Mouse (Mus musculus) splenic B cell, adult 2 months (primary cell): ENCODE measurements around the gene Sept1.
A peak's percentile ranks its signal among the peaks of the same experiment; 100 is the strongest.

Experiments used
- DNase-seq: peaks from one replicate; pipeline ENCODE4 v3.0.0-alpha.2; 2011; ENCODE audit warnings: low read depth, low spot score
- H3K27me3 ChIP-seq: 2 replicates; pipeline ENCODE4 v1.6.1; 2012; ENCODE audit warnings: mild to moderate bottlenecking, low read length, moderate library complexity, mixed read lengths; ENCODE audit not compliant: control insufficient read depth, poor library complexity, insufficient read depth, severe bottlenecking
- H3K36me3 ChIP-seq: 2 replicates; pipeline ENCODE4 v1.6.1; 2012; ENCODE audit warnings: mild to moderate bottlenecking, low read length, moderate library complexity, mixed read lengths; ENCODE audit not compliant: control insufficient read depth, poor library complexity, insufficient read depth, severe bottlenecking

The Sept1 gene

GRCm38 (mm10) chr7:127232622-127233367, at the start of gene Sept1, which contains the start of gene Zfp553:
Gene Sept1 (minus strand): TSS chr7:127233130.
Gene Zfp553 (plus strand): TSS chr7:127233061.
- peak; percentile 80 for DNase-seq
- peaks cover 14% of the 10 kb centered on the region for H3K36me3 ChIP-seq
- H3K27me3 ChIP-seq: no peaks in the 10 kb centered on the region

DNA sequence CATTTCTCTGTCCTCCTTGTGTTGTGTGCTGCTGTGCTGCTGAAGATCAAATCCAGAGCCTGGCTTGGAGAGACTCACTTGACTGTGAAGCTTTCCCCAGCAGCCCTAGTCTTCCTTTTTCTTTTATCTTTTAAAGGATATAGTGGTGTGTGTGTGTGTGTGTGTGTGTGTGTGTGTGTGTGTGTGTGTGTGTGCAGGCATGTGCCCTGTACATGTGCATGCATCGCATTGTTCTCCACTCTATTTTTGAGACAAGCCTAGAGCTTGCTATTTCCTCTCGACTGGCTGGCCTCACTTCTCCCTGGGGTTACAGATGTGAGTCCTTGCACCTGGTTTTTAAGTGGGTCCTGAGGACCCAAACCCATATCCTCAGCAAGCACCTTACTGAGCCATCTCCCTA, 49.3 kb upstream of the Sept1 start:
- Histone ChIP-seq H3K36me3 (no peaks in the 10 kb centered on the region), H3K27me3 (no peaks in the 10 kb centered on the region)
- no peak for DNase-seq

DNA sequence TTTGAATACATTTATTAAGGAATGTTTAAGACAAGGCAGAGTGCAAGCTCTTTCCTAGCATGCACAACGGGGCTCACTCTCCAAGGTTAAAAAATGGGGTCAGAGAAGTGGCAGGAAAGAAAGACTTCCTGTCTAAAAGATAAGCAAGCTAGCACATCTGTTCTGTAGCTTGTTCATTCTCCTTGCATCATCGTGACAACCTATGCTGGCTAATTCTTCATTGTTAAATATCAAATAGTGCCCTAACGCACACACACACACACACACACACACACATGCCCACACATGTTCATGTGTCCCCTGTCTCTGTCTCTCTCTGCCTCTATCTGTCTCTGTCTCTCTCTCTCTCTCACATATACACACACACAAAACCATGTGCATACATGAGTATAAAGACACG, 48.2 kb upstream of the Sept1 start:
- Histone ChIP-seq H3K36me3 (no peaks in the 10 kb centered on the region), H3K27me3 (no peaks in the 10 kb centered on the region)
- DNase-seq: no peak

GRCm38 (mm10) chr7:127280092-127280491, 47.2 kb upstream of the Sept1 start:
- DNase-seq: no peak
- H3K36me3 ChIP-seq: no peaks in the 10 kb centered on the region
- H3K27me3 ChIP-seq: no peaks in the 10 kb centered on the region

DNA sequence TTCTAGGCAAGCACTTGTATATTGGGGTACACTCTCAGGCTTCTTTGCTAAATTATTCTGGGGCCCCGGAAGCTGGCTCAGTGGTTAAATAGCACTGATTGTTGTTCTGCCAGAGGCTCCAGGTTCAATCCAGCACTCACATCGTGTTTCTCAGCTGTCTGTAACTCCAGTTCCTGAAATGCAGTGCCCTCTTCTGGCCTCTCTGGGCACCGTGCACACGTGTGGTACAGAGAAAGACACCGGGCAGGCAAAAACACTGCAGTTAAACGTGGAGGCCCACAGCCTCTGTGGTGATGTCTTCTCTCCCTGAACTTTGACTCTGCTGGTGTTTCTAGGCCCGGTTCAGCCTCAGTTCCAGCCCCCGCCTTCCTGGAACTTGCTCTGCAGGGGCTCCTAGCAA, 45.4 kb upstream of the Sept1 start:
- H3K36me3 ChIP-seq: no peaks in the 10 kb centered on the region
- peak; percentile 81 for DNase-seq
- H3K27me3 ChIP-seq: no peaks in the 10 kb centered on the region

DNA sequence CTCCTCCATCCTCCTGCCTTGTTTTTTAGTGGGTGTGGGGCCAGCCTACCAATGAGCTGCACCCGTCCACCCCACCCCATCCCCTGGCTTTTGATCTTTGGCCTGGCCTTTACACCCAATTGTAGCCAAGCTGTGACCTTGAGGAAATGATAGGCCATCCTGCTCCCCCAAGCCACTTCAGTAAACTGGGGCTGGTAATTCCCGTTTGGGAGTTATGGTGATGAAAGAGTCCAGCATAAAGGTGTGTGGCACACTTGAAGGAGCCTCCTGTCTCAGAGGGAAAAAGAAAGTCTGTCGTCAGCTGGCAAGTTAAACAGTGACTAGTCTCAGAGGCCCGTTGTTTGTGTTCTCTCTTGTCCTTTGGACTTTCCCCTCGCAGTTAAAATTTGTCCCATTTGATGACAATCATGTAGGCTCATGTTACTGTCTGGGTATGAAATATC, 43.6 kb upstream of the Sept1 start:
- H3K36me3 ChIP-seq: no peaks in the 10 kb centered on the region; the same call in 1 of the 2 replicates
- H3K27me3 ChIP-seq: no peaks in the 10 kb centered on the region
- no peak for DNase-seq

DNA sequence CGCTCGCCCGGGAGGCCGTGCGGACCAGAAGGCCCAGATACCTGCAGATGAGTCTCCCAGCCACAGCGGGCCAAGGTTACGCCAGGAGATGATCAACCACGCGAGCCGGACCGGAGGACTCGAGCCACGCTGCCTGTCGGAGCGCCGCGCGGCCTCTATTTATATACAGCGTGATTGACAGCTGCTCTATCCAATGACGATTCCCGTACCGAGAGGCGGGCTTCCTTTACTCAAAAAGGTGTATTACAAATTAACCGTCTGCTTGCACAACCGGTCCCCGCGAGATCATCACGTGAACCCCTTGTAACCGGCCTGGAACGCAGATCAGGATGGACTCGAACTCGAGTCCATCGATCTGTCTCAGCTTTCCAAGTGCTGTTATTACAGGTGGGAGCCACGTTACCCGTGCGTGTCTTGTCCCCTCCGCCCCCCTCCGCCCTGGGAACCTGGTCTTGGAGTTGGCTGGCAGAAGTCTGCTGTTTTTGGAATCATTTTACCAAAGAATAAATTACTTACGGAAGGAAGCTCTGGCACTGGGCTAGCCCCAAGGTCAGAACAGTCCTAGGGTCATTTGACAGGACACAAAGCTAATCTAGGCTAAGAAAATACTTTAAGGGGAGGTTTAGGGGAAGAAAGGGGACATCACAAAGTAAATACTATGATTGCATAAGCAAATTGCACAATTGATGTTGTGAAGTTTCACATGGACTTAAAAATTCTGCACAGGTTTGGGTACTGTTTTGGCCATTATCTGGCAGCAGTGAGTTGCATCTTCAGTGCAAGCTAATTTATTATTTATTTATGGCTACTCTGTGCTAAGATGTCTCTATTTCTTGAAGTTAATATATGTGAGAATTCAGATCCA, 41.2 kb upstream of the Sept1 start, which contains the start of gene Sephs2:
Gene Sephs2, minus strand, starts transcription at position 131 of the 865 bp plus-strand sequence.
- Histone ChIP-seq H3K36me3 (peaks cover 4% of the 10 kb centered on the region; the same call in 1 of the 2 replicates), H3K27me3 (no peaks in the 10 kb centered on the region)
- peak; percentile 97 for DNase-seq

DNA sequence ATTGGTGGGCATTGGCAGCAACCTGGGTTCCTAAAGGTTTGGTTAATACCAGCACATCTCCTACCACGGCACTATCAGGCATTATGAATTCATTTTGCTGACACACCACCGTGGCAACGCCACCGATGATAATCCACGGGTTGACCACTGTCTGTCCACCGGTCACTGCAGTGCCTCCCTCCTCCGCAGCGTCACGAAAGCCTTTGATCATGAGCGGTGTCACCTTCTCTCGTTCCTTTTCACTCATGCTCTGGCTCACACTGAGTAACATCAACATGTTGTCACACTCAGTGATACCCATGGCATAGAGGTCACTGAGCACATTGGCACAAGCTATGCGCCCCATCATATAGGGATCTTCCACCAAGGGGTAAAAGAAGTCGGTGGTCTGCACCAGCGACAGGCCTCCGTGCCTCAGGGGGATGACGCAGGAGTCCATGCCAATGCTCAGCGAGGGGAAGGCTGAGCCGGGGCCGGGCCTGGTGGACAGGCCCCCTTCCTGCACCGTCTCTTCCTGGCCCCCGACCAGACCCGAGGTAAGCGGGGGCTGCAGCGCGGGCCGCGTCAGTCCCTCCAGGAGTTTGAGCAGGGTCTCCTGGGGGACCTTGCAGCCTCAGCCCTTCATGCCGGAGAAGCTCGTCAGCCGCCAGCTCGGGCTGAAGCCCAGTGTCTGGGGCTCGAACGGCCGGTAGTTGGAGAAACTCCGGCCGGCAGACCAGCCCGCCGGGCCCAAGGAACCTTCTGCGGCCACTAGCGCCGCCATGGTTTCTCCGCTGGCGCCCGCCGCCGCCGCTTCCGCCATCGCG, 40.4 kb upstream of the Sept1 start:
- H3K27me3 ChIP-seq: no peaks in the 10 kb centered on the region
- peaks cover 4% of the 10 kb centered on the region; the same call in 1 of the 2 replicates for H3K36me3 ChIP-seq
- DNase-seq: no peak

DNA sequence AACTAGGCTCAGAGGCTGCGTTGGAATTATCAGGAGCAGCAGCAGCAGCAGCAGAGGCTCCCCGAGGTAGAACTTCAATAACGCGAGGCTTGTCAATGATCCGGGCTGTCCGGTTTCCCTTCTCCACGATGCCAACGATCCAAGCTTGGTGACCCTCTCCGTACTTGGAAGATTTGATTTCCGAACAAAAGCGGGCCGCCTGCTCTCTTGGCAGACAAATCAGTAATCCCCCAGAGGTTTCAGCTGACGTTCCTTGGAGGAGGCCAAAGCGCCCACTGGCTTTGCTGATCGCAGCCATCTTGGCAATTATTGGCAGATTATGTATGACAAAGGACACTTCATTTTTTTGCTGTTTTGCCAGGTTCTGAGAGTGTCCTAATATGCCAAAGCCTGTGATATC, 39.6 kb upstream of the Sept1 start:
- peaks cover 4% of the 10 kb centered on the region; the same call in 1 of the 2 replicates for H3K36me3 ChIP-seq
- H3K27me3 ChIP-seq: no peaks in the 10 kb centered on the region
- no peak for DNase-seq

- Histone ChIP-seq H3K27me3 (no peaks in the 10 kb centered on the region), H3K36me3 (peaks cover 4% of the 10 kb centered on the region; the same call in 1 of the 2 replicates)
- no peak for DNase-seq
Measured at GRCm38 (mm10) chr7:127271093-127271492, 38.2 kb upstream of the Sept1 start.

DNA sequence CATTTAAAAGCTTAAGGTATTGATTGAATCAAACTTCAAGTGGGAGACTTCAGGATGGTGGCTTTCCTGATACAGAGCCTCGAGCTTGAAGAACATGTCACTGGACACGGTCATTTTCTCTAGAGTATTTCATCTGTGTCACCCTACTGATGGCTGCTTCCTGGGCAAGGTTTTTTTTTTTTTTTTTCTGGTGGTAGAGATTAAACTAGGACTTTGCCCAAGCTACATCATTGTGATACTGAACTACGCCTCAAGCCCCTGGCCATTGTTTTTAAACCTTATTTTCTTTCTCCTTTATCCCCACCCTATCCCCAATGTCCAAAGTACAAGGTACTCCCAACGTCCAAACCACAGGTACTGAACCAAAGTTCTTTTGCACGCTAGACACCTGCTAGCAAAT, 37.7 kb upstream of the Sept1 start:
- Histone ChIP-seq H3K36me3 (peaks cover 4% of the 10 kb centered on the region; the same call in 1 of the 2 replicates), H3K27me3 (no peaks in the 10 kb centered on the region)
- no peak for DNase-seq

DNA sequence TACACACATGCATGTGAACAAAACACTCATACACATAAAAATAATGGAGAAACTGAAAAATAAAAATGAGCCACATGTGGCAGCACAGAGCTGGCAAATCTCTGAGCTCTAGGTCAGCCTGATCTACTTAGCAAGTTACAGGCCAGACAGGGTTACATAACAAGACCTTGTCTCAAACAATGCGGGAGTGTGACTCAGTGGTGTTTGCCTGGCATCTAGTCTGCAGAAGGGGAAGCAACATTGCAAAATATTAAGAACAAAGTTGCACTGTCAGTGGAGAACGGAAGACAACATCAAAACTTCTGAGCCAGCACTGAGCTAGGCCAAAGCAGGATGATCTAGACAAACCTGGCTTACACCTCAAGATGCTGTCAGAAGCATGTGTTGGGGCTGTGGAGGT, 37.3 kb upstream of the Sept1 start:
- H3K36me3 ChIP-seq: peaks cover 4% of the 10 kb centered on the region; the same call in 1 of the 2 replicates
- DNase-seq: no peak
- H3K27me3 ChIP-seq: no peaks in the 10 kb centered on the region

- Histone ChIP-seq H3K27me3 (no peaks in the 10 kb centered on the region), H3K36me3 (no peaks in the 10 kb centered on the region)
- no peak for DNase-seq
Measured at GRCm38 (mm10) chr7:127263526-127263925, 30.6 kb upstream of the Sept1 start.

DNA sequence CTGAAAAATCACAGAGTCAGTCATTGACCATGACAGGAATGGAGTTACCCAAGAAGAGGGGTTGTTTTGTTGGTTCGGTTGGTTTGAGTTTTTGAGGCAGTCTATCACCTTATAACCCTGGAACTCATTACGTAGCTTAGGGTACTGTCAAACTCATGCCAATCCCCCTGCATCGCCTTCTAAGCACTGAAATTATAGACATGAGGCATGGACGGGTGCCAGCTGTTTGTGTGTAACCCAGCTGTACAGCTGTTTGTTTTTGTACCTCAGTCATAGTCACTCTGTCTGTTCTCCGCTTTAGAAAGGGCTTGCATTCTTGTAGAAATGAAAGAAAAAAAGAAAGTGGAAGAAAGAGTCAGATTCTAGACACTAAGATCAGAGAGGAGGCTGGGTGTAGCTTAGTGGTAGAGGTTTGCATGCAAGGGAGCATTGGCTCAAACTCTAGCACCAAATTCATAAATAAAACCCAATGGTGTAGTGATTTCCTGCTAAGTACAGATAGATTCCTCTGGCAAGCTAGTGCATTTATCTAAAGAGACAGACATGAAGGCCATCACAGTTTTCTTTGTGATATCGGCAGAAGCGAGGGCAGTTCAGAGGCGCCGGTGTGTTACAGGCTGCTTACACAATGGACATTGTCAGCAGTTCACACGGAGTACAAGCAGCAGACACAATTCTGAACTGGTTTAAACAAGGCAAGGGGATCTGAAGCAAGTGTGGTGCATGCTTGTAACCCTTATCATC, 29.5 kb upstream of the Sept1 start:
- DNase-seq: no peak
- Histone ChIP-seq H3K27me3 (no peaks in the 10 kb centered on the region), H3K36me3 (no peaks in the 10 kb centered on the region)
